Mouse (Mus musculus): ENCODE measurements around the gene Lrrc51.

Lrrc51 gene

DNA sequence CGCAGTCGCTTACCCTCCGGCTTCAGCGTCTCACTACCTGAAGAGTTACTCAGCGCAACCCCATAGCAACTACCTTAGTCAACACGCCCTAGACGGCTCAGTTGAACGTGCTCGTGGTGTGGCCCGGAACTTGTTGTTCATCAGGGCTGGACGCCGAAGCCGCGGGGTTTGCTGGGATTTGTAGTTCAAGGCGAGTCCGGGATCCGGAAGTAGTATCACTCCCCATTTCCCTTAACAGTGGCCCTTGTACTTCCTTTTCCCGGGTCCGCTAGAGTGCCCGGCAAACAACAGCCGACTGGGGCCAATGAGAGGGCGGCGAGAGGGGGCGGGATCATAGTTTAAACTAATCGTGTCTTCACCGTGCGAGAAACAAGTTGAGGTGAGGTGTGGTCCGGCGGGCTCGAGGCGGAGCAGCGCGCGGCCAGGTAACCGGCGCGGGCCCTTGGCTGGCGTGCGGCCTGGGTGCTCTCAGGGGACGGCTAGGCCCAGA is at the start of gene Lrrc51, which contains the start of gene Numa1:
Gene Lrrc51 (minus strand): TSS at position 145 of the 490 bp plus-strand sequence.
Gene Numa1 (plus strand): TSS at position 361 of the 490 bp plus-strand sequence.
- DNase-seq: peak; percentile 100

DNA sequence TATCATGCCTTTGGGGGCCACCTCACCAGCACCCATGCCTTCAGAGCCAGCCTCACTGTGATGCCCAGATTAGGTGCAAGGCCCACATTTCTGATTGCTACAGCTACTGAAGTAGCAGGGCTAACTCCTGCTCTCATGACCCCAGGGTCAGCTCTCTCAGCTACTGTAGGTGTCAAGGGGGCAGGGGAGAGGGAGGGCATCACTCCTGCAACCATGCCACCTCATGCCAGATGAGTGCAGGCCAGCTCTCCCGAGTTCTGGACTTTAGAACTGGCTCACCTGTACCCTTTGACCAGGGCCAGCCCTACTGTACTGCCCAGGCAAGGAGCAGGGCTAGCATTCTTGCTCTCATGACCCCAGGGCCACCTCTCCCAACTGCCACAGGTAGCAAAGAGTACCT is 49.0 kb upstream of the Lrrc51 start:
- DNase-seq: peak; percentile 85

GRCm38 (mm10) chr7:101974505-101974904 is 40.8 kb upstream of the Lrrc51 start:
- DNase-seq: peak; percentile 97

GRCm38 (mm10) chr7:101973730-101974129 is 40.0 kb upstream of the Lrrc51 start:
- DNase-seq: no peak

- DNase-seq: no peak
Observed at GRCm38 (mm10) chr7:101971721-101972120, 38.0 kb upstream of the Lrrc51 start.

- DNase-seq: peak; percentile 98
Observed at GRCm38 (mm10) chr7:101970821-101971461, 37.2 kb upstream of the Lrrc51 start.

DNA sequence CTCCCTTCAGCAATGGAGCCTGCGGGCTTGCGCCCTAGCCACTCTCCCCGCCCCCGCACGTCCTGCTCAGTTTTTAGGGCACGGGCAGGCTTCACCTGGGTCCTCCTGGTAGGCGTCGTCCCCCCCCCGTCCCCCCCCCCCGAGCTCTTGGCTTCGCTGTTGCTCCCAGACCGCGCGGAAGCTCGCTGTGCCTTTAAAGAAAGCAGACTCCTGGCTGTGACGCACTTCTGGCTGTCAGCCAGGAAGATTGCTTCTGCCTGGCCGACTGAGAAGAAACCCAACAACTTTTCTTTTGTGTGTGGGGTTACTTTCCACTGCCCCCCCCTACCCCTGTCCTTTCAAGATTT is 36.7 kb upstream of the Lrrc51 start:
- DNase-seq: peak; percentile 99

- peak; percentile 99 for DNase-seq
Observed at GRCm38 (mm10) chr7:101969694-101970428, 36.2 kb upstream of the Lrrc51 start.

DNA sequence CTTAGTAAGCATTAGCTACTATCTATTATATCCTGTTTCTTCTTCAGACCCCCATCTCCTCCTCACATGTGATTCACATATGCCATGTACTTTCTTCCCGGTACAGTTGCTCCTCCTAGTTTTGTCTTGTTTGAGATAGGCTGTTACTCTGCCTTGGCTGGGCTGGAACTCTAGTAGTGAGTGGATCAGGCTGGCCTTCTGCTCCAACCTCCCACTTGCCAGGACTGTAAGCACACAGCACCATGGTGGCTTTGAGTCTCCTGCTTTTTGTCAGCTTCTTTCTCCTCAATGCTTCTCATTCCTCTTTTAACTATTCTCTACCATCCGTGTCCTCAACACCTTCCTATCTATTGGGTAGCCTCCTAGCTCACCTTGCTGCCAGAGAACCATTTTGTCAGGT is 35.1 kb upstream of the Lrrc51 start:
- peak; percentile 82 for DNase-seq

DNA sequence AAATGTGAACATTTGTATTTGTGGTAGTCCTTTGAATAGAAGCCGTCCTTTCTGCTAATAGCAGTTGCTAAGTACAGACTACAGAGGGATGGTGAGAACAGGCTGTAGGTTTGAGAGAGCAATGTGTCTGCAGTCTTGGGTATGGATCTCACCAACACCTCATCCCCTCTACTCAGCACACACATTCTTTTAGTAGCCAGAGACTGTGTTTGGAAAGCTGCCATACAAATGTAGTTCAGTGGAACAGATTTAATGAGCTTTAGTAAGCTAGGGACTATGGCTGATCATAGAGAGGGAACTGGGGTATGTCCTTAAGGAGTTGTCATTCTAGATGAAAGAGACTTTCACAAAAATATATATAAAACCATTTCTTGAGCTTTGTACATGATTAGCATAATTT is 33.6 kb upstream of the Lrrc51 start:
- DNase-seq: peak; percentile 31

DNA sequence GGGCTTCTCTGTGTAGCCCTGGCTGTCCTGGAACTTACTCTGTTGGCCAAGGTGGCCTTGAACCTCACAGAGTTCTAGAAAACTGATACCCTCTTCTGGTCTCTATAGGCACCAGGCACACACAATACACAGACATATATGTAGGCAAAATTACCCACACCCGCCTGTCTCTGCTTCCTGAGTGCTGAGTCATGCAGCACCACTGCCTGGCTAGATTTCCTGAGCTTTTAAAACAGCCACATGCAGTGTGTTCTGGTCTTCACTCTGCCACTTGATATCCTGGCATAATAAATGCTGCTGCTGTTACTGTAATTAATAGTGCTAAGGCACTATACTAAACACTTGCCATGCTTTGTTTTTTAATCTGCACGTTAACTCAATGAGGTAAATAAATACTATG is 31.9 kb upstream of the Lrrc51 start:
- peak; percentile 79 for DNase-seq

DNA sequence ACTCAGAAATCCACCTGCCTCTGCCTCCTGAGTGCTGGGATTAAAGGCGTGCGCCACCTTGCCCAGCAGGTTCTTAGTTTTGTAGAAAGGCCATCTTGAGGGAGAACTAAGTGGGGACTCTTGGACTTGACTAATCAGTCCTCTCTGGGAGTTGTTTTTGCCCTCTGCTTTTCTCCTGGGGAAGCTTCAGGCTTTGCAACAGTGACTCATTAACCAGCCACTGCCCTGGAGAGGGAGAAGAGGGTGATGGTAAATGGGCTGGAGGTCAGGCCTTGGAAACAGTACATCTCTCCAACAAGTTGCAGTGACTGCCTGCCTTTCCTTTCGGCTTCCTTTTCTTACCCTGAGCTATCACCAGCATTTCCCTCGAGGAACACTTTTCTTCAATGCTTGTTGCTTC is 30.9 kb upstream of the Lrrc51 start:
- DNase-seq: peak; percentile 58

DNA sequence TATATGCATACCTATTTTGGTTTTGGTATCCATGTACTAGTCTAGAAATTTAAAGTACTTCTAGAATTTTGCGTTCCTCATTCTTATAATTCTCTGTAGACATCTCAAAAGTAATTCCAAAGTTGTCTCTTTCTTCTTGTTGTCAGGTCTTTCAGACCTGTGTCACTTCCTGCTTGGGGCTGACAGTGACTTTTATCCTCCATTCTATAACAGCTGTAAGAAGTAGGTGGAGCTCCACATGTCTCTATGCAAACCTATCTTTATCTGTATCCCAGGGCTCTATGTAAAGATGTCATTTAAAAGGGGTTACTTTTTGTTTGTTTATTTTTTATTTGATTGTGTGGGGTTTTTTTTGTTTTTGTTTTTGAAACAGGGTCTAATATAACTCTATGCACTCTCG is 29.9 kb upstream of the Lrrc51 start:
- DNase-seq: no peak

- DNase-seq: peak; percentile 27
Observed at GRCm38 (mm10) chr7:101962829-101963228, 29.1 kb upstream of the Lrrc51 start.

GRCm38 (mm10) chr7:101956911-101957310 is 23.2 kb upstream of the Lrrc51 start:
- DNase-seq: peak; percentile 62

GRCm38 (mm10) chr7:101956481-101956880 is 22.8 kb upstream of the Lrrc51 start:
- DNase-seq: peak; percentile 15

DNA sequence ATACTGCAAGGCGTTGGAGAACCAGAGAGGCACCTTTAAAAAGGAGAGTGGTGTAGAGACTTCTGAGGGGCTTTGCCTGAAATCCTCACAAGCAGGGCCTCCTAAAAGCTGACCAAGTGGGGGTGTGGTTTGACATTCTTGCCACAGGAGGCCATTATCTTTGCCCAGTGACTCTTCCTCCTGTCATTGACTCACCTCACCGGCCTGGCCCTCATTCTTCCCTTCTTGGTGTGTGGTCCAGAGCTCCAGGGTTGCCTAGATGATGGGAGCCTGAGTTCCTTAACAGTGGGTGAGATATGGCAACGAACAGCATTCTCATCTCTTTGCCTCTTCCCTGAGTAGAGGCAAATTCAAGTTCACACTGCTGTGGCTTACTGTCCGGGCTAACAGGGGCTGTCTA is 22.2 kb upstream of the Lrrc51 start:
- DNase-seq: peak; percentile 67

- DNase-seq: peak; percentile 15
Observed at GRCm38 (mm10) chr7:101955276-101955675, 21.6 kb upstream of the Lrrc51 start.

DNA sequence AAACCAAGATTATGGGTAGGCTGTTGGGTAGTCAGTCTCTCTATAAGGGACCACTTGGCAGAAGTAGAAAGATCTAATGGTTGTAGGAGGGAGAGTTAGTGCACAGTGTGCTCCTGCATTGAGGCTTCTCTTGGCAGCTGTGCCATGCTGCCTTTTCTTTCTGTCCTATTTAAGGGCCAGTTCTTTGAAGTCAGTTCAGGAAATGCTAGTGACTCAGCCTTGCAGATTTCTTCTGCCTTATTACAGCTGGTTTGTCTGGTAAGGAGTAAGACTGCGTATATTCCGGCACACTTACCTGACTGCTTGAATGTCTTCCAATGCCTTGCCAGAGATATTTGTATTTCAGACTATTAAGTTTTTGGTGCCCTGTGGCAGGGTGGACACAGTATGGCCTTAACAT is 20.5 kb upstream of the Lrrc51 start:
- DNase-seq: peak; percentile 52

DNA sequence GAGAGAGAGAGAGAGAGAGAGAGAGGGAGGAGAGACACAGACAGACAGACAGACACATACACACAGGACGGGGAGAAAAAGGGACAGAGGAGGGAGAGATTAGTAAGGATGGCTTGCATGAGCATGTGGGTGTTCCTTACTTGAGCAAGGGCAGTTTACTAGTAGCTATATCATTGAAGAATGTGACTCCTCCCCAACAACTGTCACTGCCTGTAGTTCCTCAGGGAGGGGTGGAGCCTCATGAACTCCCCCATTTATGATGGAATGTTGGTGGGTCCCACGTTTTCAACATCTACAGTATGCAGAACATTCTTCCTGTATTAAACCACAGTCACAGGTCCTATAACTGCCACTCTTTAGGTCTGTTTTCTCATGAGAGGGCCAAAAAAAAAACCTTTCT is 18.4 kb upstream of the Lrrc51 start:
- DNase-seq: peak; percentile 73

DNA sequence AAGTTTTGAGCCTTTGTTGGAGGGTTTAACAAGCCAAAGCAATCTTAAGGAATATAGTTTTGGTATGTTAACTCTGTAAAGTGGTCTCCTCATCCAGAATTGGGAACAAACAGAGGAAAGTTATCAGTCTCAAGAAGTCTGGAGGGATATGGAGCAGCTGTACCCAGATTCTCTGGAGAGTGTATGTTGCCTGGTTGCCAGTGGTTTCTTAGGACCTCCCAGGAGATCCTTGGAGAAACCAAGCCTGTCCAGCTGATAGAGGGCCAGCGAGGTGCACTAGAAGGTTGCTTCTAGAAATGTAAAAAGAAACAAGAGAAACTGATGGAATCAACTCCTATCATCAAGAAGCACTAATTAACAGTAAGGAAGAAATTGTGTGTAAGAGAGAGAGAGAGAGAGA is 18.0 kb upstream of the Lrrc51 start:
- DNase-seq: peak; percentile 81

- DNase-seq: peak; percentile 37
Observed at GRCm38 (mm10) chr7:101949008-101949407, 15.3 kb upstream of the Lrrc51 start.

DNA sequence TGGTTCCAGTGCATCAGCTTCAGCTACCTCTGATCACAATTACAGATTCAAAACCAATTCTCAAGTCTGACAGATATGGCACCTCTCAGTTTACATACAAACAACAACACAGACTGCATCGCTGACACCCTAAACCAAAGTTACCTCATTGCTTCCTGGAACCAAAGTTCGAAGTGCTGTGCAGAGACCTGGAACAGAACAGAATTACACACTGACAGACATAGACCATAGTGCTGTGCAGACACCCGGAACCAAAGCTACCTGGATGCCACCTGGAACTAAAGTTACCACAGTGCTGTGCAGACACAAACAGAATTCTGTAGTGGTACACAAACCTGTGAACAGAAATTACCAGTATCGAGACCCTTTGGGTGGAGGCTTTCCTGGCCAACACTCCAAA is 6.1 kb upstream of the Lrrc51 start:
- DNase-seq: no peak

GRCm38 (mm10) chr7:101938348-101938747 is 4.7 kb upstream of the Lrrc51 start:
- DNase-seq: no peak

Measured in heart, adult 11 months (tissue).